Mouse (Mus musculus): ENCODE data around the gene Stx1a.
A peak's percentile ranks its signal among the peaks of the same experiment; 100 is the strongest.

The Stx1a gene

GRCm38 (mm10) chr5:135023344-135024173 is at the start of gene Stx1a:
Gene Stx1a (plus strand): TSS chr5:135023482.
- peak; percentile 89 for DNase-seq (ENCODE audit: low read depth)

GRCm38 (mm10) chr5:134973526-134973925 is 49.8 kb upstream of the Stx1a start:
- DNase-seq (ENCODE audit: low read depth) = no peak

- no peak for DNase-seq (ENCODE audit: low read depth)
These were observed 49.0 kb upstream of the Stx1a start for GRCm38 (mm10) chr5:134974294-134974693.

- no peak for DNase-seq (ENCODE audit: low read depth)
These were observed 48.4 kb upstream of the Stx1a start for GRCm38 (mm10) chr5:134974921-134975320.

- no peak for DNase-seq (ENCODE audit: low read depth)
These were observed 47.1 kb upstream of the Stx1a start for GRCm38 (mm10) chr5:134976164-134976563.

DNA sequence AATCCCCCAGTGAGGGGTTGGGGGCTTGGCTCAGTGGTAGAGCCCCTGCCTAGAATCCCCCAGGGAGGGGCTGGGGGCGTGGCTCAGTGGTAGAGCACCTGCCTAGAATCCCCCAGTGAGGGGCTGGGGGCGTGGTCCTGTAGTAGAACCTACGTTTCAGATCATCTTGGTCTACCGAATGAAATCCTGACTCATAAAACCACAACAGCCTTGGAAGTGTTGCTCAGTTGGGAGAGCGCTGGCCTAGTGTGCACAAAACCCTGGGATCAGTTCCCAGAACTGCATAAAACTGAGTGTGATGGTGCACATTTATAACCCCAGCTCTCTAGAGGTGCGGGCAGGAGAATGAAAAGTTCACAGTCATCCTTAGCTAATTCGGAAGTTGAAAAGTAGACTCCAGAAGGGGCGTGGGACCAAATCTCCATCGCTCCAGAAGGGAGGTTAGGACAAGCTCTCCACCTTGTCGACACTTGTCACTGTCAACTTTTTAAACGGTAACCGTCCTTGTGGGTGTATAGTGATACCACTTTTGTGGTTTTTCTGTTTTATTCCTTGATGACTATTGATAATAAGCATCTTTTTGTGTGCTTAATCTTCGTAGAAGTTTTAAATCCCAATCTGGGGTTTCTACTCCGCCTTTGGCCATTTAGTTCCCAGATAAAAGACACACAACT is 46.6 kb upstream of the Stx1a start:
- no peak for DNase-seq (ENCODE audit: low read depth)

- DNase-seq (ENCODE audit: low read depth) = no peak
These were observed 45.4 kb upstream of the Stx1a start for GRCm38 (mm10) chr5:134977837-134978236.

DNA sequence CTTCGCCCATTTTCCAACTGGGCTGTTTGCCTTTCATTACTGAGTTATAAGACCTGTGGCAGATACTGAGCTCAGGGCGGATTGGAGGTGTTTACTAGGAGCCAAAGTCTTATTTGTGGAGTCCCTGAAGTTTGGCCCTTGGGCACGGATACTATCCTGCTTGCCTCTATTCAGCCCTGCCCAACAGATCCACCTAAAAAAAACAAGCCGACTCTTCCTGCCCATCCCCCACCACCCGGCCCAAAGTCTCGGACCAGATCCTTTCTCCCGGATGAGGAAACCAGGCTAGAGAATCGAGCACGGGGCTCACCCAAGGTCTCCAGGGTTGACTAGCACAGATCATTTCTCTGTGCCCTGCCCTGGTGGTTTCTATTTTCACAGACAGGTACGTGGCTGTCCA is 42.1 kb upstream of the Stx1a start:
- no peak for DNase-seq (ENCODE audit: low read depth)

GRCm38 (mm10) chr5:134983111-134983510 is 40.2 kb upstream of the Stx1a start:
- no peak for DNase-seq (ENCODE audit: low read depth)

GRCm38 (mm10) chr5:134983771-134984170 is 39.5 kb upstream of the Stx1a start:
- no peak for DNase-seq (ENCODE audit: low read depth)

- DNase-seq (ENCODE audit: low read depth) = no peak
These were observed 37.5 kb upstream of the Stx1a start, which contains the start of gene Cldn3 for GRCm38 (mm10) chr5:134985633-134986297. Gene Cldn3 (plus strand): TSS chr5:134986214.

- no peak for DNase-seq (ENCODE audit: low read depth)
These were observed 36.7 kb upstream of the Stx1a start for GRCm38 (mm10) chr5:134986298-134987268.

- no peak for DNase-seq (ENCODE audit: low read depth)
These were observed 34.1 kb upstream of the Stx1a start for GRCm38 (mm10) chr5:134989166-134989565.

- no peak for DNase-seq (ENCODE audit: low read depth)
These were observed 33.5 kb upstream of the Stx1a start for GRCm38 (mm10) chr5:134989741-134990140.

DNA sequence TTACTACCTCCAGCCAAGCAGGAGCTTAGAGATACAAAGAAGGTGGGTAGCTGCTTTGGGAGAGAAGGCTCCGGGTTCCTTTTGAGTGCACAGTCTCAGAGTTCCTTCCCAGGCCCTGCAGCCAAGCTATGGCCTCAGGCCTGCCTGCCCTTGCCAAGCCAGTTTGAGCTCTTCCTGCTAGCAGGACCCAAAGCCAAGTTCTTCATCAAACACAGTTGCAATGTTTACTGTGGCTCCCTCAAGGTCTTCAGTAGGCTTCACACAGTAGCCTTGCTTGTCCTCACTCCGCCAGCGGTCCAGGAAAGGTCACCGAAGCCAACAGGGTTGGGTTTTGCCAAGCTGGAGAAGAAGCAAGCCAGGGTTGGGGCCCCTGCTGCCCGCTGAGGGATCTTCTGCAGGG is 30.7 kb upstream of the Stx1a start:
- no peak for DNase-seq (ENCODE audit: low read depth)

- no peak for DNase-seq (ENCODE audit: low read depth)
These were observed 24.9 kb upstream of the Stx1a start for GRCm38 (mm10) chr5:134998359-134998758.

DNA sequence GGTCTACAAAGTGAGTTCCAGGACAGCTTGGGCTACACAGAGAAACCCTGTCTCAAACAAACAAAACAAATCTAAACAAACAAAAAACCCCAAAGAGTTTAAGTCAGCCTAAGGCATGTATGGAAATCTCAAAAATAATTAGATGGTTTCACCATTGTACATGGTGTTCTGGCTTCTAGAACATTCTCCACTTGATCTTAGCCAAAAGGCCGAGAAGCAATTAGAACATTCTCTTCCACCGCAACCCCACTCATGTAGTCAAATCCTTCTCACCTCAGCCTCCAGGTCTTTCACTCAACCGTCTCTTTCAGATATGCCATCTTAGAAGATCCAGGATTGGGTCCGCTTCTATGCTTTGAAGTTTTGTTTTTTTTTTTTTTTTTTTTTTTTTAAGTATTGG is 23.5 kb upstream of the Stx1a start:
- DNase-seq (ENCODE audit: low read depth) = no peak

- no peak for DNase-seq (ENCODE audit: low read depth)
These were observed 22.5 kb upstream of the Stx1a start for GRCm38 (mm10) chr5:135000751-135001150.

GRCm38 (mm10) chr5:135001309-135001708 is 22.0 kb upstream of the Stx1a start:
- peak; percentile 59 for DNase-seq (ENCODE audit: low read depth)

DNA sequence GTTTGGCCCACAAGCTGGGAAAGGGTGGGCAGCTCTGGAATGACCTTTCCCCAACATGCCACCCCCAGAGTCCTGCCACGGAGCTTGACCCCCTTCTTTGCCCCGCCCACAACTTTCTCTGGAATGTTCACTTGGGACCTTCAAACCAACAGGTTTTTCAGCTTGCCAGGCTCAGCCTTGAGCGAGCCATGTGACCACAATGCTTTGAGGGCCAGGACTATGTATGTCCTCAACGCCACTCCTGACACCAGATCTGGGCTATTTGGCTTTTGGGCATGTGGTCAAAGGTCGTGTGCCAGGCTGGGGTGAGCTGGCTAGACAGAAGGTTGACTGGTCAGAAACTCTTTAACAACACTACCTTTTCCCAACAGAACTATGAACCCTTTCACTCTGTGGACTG is 21.1 kb upstream of the Stx1a start:
- DNase-seq (ENCODE audit: low read depth) = no peak

GRCm38 (mm10) chr5:135007802-135008571 is 15.3 kb upstream of the Stx1a start:
- peak; percentile 61 for DNase-seq (ENCODE audit: low read depth)

Data from induced T-regulatory cell, adult 2 months (primary cell).